Mouse (Mus musculus): Measurements from ENCODE around the gene Bcl2l2.

- TF ChIP-seq CTCF (IDR thresholded peaks at IDR 0.05; ENCODE audit: control insufficient read depth, insufficient read depth, low read length) (no peak), POLR2A (IDR thresholded peaks at IDR 0.05; ENCODE audit: borderline replicate concordance, control insufficient read depth, low read depth, low read length) (peak; percentile 60; the same call in 1 of the 2 replicates)
Measured at GRCm38 (mm10) chr14:54883154-54884021, at the start of gene Bcl2l2, which contains the start of gene Gm20521.
